Mouse (Mus musculus): ENCODE measurements around the gene Sectm1b. TPM values are rescaled to one million over a fixed set of nuclear protein-coding genes. Genes with fewer than 3 reads are reported as not detected.
"Not testable (repeated sequence)": the region's sequence is repeated elsewhere in the genome, so short reads cannot be mapped to it uniquely, and the experiment has no call there.

The Sectm1b gene
- total RNA-seq, 2 experiments from 2014 or later: not detected

DNA sequence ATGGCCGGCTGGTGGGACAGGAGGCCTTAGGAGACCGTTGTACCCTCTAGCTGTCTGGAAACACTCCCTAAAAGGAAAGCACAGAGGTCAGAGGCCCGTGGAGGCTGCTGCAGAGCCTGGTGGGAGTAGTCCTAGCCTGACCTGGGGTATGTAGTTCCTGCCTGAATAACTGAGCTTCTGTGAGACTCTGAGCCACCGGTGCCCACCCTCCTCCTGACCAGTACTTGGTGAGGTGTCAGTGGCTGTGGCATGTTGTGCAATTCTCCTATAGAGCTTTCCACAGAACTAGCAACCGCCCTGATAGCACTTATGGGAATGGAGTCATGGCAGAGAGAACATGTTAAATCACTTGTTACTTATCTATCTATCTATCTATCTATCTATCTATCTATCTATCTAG is 12.3 kb upstream of the Sectm1b start:
- intact Hi-C loops (cut with DNase I): no loop called here
- DNase-seq: no peak

DNA sequence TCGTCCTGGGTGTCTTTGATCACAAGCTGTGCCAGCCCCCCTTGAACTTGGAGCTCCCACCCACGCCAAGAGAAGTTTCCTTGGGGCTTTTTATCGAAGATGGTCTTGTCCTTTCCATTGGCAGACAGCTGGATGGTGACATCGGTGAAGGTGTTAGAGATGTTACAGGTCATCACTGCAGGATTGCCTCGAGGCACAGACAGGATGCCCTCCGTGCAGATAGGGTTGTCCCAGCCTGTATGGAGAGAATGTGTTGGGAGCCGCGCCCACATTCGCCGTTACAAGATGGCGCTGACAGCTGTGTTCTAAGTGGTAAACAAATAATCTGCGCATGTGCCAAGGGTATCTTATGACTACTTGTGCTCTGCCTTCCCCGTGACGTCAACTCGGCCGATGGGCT is 6.3 kb upstream of the Sectm1b start:
- DNase-seq; intact Hi-C loops (cut with DNase I): not testable (repeated sequence)

DNA sequence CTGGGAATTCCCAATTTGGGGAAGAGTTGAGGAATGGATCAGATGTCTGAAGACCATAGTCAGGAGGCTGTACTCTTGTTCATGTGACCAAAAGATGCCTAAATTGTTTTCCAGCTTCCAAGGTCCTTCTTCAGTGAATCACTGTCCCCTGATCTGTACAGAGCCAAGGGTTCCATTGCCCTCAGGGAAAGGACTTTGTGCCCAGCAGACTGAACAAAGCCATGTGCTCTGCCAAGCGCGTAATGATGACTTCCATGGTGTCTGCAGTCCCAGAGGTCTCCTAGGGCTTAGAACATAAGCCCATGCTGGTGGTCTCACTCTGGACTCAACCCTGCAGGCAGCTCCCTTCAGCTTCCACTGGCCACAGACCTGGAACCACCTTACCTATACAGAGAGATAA is 4.5 kb upstream of the Sectm1b start:
- intact Hi-C loops (cut with DNase I): no loop called here

DNA sequence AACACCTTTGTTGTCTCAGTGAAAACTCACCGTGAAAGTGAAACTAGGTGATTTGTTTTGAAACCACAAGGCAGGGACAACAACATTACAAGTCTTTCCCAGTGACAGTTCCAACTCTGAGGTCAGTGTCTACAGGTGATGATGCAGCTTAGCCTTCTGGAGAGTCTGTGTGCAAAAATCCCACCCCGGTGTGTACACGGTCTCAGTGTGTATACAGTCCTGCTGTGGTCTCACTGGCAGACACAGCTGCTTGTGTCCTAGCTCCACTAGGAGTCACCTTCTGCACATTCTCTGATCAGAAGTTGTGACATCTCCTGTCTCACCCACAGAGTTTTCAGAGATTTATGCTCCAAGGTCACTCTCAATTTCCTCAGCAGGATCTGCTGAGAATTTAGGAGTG is 828 bp upstream of the Sectm1b start:
- DNase-seq: no peak
- intact Hi-C loops (cut with DNase I): no loop called here

More for the DNA sequence above, 4.5 kb upstream of the Sectm1b start:
- DNase-seq: no peak

DNA sequence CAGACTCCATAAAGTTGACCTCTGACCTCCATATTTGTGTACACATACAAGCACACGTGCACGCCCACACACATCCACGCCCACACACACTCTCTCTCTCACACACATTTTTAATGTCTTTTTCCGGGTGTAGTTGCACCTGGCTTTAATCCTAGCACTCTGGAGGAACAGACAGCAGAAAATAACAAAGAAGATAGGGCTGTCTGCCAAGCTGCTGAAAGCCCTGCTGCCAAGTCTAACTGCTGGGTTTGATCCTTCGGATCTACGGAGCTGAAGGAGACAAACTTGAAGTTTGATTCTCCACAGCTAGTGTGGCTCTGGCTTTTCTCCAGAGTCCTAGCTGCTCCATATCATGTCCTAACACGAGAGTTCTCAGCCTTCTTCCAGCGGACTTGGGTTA is 1.8 kb downstream of the Sectm1b start:
- intact Hi-C loops (cut with DNase I): no loop called here
- DNase-seq: no peak

DNA sequence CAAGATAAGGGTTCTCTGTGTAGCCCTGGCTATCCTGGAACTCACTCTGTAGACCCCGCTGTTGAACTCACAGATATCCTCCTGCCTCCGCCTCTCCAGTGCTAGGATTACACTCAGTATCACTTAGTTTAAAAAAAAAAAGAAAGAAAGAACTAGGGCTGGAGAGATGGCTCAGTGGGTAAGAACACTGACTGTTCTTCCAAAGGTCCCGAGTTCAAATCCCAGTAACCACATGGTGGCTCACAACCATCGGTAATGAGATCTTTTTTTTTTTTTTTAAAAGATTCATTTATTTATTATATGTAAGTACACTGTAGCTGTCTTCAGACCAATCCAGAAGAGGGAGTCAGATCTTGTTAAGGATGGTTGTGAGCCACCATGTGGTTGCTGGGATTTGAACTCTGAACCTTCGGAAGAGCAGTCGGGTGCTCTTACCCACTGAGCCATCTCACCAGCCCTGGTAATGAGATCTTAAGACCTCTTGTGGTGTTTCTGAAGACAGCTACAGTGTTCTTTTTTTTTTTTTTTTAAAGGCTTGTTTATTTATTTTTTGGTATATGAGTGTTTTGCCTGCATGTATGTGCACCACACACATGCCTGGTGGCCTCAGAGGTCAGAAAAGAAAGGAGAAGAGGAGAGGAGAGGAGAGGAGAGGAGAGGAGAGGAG is 2.8 kb downstream of the Sectm1b start:
- DNase-seq; intact Hi-C loops (cut with DNase I): not testable (repeated sequence)

DNA sequence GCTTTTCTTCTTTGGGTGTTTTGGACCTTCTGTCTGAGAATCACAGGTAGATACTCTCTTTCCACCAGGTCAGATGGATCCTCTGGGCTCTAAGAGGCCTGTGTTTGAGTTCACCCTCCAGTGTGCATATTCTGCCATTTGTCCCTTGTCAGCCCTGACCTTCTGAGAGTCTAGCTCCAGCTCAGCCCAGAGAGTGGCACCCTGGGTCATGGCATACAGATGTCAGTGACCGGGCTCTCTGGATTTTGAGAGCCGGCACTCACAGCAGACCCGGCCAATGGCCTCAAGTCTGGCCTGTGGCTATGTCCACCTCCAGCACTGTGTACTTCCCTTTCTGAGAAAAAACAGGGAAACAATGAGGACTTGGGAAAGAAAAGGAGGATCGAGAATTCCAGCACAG is 3.9 kb downstream of the Sectm1b start:
- no peak for DNase-seq
- intact Hi-C loops (cut with DNase I): no loop called here

DNA sequence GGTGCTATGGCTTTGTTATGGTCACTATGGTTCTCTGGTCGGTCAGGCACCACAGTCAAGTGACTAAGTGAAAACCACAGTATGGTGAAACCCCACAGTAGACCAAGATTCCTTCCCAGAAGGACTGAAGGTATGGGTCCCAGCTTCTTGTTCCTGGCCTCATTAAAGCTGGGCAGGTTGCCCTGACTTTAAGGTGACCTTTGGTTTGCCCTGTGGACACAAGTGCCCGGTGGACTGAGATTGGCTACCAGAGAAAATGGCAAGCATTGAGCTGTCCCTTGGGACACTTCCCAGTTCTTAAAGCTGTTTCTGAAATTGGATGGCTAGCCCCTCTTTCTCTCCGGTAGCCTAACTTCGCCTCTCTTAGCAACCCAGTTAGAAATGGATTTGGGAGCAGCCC is 4.4 kb downstream of the Sectm1b start:
- no peak for DNase-seq
- intact Hi-C loops (cut with DNase I): no loop called here

DNA sequence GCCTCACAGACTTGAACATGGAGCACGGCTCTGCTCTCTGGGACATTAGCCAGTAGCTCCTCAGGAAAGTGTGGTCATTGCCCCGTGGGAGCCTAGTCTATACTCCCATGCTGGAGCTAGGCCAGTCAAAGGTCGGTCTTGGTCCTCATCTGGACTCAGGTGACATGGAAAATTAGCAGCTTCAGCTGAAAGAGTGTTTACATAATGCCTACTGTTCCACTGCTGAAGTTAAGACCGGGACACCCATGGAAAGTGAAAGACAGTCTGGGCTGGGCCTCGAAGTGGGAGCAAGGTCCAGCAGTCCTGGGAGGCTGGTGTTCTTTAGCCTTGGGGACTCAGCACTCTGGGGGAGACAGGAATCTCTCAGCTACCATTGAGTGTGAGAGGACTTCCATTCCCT is 5.2 kb downstream of the Sectm1b start:
- DNase-seq: no peak
- intact Hi-C loops (cut with DNase I): no loop called here

DNA sequence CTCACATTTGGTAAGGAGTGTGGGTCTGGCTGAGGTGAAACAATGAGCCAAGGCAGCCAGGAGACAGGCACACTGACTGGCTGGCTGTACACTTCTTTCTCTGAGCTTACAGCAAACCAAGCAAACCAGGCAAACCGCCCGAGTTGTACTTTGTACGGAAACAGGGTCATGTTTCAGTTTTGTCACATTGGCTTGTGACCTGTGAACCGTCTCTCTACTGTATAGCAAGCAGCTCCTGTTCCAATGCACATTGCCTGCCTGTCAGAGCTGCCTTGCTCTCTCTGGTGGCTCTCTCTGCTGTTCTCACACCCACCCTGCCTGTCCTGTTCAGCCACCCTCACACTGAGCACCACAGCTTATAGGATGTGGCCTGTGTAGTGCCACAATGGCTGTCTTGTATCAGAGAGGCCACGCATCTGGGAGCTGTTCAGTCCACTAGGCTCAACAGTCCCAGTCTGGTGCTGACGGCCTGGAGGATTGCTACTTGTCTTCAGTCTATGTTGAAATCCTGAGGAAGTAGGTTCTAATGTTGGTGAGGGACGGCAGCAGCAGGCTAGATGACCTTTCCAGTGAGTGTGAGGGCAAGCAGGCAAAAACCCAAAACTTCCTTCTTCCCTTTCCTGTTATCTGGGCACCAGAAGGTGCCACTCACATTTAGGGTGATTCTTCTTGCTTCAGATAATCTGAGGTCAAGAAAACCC is 6.7 kb downstream of the Sectm1b start:
- no peak for DNase-seq
- intact Hi-C loops (cut with DNase I): no loop called here

DNA sequence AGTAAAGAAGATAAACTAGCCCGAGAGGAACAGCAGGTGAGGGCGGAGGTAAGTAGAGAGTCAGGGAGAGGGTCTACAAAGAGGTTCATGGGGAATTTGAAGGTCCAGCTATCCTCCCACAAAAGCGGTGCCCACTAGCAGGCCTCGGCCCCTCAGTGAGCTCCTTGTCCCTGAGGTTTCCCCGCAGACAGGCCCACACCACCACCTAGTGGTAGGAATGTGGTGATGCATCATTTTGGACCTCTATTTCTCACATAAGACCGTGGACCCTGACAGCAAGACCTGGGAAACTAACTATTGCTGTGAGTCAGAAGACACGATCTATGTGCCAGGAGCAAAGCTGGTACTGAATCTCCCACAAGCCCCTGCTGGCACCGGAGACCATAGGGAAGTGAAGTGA is 9.8 kb downstream of the Sectm1b start:
- intact Hi-C loops (cut with DNase I): no loop called here
- peak; percentile 79 for DNase-seq

DNA sequence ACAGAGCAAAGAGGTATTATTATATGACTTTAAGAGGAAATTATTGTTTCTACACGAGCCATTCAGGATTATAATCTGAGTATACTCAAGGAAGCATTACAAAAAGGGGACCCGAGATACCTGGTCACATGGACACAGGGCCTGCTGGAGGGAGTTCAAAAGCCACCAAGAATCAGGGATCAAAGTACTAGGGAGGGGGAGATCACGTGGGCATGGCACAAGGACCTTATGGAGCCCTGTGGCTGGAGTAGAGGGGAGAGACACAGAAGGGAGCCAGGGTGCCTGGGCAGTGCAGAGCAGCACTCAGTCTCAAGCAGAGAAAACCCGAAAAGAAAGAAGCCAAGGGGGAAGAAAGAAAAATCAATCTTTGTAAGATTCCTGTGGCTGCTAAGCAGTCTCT is 11.0 kb downstream of the Sectm1b start:
- intact Hi-C loops (cut with DNase I): no loop called here
- no peak for DNase-seq

DNA sequence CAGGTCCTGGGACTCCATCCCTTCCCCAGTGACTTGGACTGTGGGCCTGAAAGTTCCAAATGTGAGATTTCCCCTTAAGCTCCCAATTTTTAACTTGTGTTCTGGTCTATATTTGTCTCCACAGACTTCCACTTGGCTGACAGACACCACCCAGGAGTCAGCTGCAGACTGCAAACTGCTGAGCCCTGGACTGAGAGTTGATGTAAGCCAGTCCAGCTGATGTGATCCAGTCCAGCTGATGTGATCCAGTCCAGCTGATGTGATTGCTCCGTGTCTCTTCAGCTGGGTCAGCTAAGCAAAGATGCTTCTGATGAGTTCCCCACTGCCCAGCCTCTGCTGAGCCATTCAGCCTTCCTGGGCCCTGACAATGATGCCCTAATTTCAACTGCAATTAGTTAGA is 11.6 kb downstream of the Sectm1b start:
- no peak for DNase-seq
- intact Hi-C loops (cut with DNase I): no loop called here

DNA sequence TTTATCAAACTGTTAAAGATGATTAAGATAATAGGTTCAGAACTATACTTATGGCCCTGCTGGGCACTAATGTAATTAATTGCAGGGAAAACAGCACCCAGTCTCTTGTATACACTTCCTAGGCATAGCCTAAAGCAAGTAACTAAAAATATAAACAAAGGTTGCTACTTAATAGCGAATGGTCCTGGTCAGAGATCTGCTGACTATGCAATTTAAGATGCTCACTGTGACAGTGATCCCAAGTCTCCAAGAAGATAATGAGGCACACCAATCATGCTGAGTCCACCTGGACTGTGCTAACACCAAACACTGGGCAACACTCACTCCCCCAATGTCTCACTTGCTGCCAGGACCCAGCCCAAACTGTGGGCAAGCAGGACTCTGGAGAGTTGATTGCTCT is 13.5 kb downstream of the Sectm1b start:
- no peak for DNase-seq
- intact Hi-C loops (cut with DNase I): loop anchor here (10.0 kb wide), 1 partner anchor 145 kb away; no protein-coding TSS in a partner anchor

DNA sequence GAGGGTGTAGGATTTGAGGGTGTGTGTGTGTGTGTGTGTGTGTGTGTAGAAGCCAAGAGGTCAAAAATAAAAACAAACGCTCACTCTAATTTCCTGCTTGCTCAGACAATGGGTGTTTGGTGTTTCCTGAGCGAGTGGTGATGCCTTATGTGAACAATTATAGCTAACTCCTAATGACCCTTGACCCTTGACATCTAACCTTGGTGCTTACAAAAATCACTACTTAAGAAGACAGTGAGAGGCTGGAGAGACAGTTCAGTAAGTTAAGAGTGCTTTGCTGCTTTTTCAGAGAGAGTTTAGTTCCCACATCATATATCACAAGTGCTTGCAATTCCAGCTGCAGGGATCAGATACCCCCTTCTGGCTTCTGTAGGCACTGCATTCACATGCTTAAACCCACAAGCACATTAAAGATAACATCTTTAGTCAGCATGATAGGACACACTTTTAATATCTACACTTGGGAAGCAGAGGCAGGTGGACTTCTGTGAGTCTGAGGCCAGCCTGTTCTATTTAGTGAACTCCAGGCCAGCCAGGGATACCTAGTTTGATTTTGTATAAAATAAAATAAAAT is 15.5 kb downstream of the Sectm1b start:
- peak; percentile 9 for DNase-seq
- intact Hi-C loops (cut with DNase I): loop anchor here (10.0 kb wide), 1 partner anchor 143 kb away; no protein-coding TSS in a partner anchor

DNA sequence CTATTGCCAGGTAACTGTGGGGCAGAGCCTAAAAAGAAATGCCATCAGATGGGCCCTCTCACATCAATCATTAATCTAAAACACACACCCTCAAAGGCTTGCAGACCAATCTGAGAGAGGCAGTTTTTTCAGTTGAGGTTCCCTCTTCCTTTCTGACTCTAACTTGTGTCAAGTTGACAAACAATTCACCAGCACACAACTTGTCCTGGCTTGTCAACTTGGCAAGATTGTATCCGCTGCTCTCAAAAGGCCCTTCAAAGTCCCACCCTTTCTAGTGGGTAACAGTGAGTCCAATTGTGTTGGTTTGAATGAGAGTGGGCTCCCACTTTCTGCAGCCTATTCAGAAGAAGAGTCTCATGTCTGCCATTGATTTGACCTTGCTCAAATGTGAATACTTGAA is 18.1 kb downstream of the Sectm1b start:
- DNase-seq: no peak
- intact Hi-C loops (cut with DNase I): loop anchor here (10.0 kb wide), 1 partner anchor 140 kb away; no protein-coding TSS in a partner anchor

DNA sequence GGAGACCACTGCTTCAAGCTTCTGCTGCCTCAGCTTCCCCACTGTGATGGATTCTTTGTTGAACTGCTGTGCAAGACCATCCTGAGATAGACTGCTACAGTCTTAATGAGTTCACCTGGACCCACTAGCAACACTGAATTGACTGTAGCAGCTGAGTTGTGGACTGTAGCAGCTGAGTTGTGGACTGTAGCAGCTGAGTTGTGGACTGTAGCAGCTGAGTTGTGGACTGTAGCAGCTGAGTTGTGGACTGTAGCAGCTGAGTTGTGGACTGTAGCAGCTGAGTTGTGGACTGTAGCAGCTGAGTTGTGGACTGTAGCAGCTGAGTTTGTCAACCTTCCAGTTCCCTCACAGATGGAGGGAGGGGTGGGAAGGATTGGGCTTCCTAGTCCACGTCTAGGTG is 20.3 kb downstream of the Sectm1b start:
- not testable (repeated sequence) for DNase-seq
- intact Hi-C loops (cut with DNase I): loop anchor here (10.0 kb wide), 1 partner anchor 138 kb away; no protein-coding TSS in a partner anchor

DNA sequence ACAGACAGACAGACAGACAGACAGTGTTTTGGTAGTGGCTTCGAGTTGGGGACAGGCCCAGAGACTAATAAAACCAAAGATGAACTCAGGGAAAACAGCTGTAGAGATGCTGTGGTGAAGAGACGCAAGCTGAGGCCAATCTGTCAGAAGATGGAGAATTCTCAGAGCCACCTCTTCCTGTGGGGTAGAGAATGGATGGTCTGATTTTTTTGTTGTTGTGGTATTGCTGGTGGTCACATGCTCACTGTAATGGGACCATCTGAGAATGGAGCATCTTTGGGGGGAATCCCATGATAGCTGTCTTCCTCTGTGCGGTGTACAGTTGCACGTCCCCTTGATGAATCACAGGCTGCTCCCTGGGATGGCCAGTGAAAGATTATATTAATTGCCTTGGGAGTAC is 20.9 kb downstream of the Sectm1b start:
- intact Hi-C loops (cut with DNase I): loop anchor here (10.0 kb wide), 1 partner anchor 138 kb away; no protein-coding TSS in a partner anchor
- no peak for DNase-seq

DNA sequence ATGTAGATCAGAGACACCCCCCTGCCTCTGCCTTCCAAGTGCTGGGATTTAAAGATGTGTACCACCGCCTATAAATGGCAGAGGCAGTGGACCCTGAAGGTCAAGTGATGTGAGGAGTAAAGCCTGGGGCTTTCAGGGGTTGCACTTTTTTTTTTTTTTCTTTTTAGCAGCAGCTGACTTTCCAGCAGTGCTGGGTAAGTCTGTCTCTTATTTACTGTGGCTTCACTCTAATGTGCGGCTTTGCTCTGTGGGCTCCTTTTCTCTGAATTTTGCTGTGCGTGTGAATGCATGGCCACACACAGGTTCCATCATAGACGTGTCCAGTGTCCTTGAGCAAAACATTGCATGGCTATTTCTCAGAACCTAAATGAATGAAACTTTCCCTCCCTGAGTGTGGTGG is 21.7 kb downstream of the Sectm1b start:
- intact Hi-C loops (cut with DNase I): loop anchor here (10.0 kb wide), 1 partner anchor 137 kb away; no protein-coding TSS in a partner anchor
- no peak for DNase-seq

DNA sequence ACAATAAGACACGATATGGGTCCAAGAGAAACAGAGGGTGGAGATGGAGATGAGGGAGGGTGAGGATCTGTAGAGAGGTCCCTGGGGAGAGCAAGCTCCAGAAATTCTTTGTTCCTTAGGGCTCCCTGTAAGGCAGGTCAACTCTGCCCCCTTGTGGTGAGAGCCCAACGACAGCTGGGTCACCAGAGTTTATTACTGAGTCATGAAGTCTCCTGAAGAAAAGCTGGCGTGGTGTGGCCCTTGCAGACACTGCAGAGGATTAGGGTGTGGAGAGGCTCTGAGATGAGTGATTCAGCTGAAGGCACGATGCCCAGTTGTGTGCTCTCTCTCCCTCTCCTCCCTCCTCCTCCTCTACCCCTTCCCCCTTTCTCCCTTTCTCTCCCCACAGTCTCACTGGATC is 22.2 kb downstream of the Sectm1b start:
- peak; percentile 83 for DNase-seq
- intact Hi-C loops (cut with DNase I): loop anchor here (10.0 kb wide), 1 partner anchor 136 kb away; no protein-coding TSS in a partner anchor

DNA sequence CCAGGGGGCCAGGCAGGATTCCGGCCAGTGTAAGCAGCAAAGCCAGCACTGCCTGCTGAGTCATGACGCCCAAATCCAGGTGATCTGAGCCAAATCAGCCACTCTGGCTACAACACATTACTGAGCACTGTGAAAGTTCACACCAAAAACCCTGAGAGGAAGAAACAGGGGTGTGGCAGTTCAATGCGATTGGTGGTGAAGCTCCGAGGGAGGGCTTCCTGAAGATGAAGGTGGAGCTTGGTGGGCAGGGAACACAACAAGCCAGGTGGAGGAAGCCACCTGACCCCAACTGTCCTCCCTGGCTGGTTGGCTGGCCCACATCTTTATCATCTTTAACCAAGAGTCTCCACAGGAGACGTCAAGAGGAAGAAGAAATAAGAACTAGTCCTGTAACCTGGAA is 24.1 kb downstream of the Sectm1b start, which contains the start of gene Cd7:
Gene Cd7 (minus strand): TSS at position 117 of the 400 bp plus-strand sequence.
- intact Hi-C loops (cut with DNase I): no loop called here
- no peak for DNase-seq

Data from left cerebral cortex, postnatal 4 days (tissue).